Mouse (Mus musculus): ENCODE measurements around the gene Car5a.
A peak's percentile ranks its signal among the peaks of the same experiment; 100 is the strongest.

Gene Car5a

GRCm38 (mm10) chr8:121906542-121907512 lies 37.9 kb downstream of the Car5a start:
- no peak for DNase-seq (ENCODE audit: low read depth, low spot score)

DNA sequence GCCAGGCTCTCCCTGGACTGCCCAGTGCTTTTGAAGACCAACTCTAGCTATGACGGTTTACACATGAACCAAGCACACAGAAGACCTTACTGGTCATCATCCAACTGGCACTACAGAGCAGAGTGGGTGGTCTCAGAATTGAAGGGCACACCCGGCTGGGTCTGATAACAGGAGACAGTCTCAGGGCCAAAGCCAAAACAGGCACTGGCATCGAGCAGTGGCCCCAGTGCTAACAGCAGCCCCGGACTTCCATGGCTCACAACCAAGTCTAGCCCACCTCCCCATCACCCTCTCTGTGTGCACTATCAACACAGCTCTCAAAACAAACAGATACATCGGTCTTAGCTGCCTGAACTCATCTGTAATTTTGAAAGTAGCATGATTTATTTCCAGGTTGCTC lies 38.8 kb downstream of the Car5a start:
- DNase-seq (ENCODE audit: low read depth, low spot score), result no peak

- no peak for DNase-seq (ENCODE audit: low read depth, low spot score)
Measured at GRCm38 (mm10) chr8:121905420-121905819, 39.3 kb downstream of the Car5a start.

DNA sequence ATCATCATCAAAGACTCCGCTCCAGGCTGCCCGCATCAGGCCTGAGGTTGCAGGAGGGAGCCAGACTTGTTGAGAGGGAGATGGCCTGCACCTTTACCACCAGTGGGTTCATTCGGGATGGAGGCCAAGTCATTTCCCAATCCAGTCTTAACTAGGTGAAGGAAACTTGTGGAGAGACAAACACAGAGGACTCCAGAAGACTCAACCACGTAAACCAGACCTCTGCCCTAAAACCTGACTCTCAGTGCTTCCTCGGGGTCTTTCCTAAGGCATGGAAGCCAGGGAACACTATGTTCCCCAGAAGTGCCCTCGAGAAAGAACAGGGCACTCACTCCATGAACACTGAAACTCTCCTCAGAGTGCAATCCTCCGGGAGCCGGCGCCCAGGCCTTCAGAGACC lies 39.7 kb downstream of the Car5a start:
- DNase-seq (ENCODE audit: low read depth, low spot score), result no peak

- DNase-seq (ENCODE audit: low read depth, low spot score), result no peak
Measured at GRCm38 (mm10) chr8:121903977-121904376, 40.7 kb downstream of the Car5a start.

GRCm38 (mm10) chr8:121901498-121902236 lies 43.0 kb downstream of the Car5a start:
- no peak for DNase-seq (ENCODE audit: low read depth, low spot score)

- peak; percentile 93 for DNase-seq (ENCODE audit: low read depth, low spot score)
Measured at GRCm38 (mm10) chr8:121899180-121900044, 45.3 kb downstream of the Car5a start.

DNA sequence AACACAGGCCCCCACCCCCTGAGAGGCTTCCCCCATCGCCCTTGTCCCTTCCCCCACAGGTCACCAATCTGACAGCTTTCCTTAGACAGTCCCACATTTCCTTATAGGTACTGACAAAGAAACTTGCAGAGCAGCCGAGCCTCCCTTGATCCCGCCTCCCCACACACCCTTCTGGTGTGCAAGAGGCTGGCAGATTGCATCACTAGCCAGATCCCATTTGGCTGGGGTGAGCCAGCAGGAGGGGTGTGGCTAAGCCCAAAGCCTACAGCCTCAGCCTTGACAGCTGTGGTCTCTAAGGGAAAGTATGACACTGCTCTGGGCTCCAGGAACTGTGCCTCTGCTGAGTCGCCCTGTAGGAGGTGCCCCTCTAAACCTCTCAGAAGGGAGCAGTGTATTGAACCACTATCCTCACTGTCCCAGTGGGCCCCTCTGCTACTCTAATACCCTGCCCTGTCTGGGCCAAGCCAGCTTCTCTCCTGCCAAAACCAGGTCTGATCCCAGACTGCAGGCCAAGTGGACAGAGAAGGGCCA lies 46.2 kb downstream of the Car5a start:
- peak; percentile 91 for DNase-seq (ENCODE audit: low read depth, low spot score)

- no peak for DNase-seq (ENCODE audit: low read depth, low spot score)
Measured at GRCm38 (mm10) chr8:121897871-121898381, 46.8 kb downstream of the Car5a start.

DNA sequence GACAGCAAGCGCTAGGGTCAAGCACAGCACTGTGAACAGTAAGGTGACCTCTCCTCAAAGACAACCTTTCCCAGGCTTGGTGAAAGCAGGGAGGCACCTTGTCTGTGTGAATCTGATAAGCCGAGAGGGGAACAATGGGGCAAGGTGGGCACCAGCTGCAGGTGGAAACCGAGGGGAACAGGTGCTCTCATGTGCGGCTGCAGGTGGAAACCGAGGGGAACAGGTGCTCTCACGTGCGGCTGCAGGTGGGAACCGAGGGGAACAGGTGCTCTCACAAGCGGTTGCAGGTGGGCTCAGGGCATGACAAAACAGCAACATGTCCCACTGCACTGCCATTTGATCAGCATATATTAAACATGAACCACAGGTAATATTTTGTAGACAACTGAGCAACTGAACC lies 47.5 kb downstream of the Car5a start:
- no peak for DNase-seq (ENCODE audit: low read depth, low spot score)

DNA sequence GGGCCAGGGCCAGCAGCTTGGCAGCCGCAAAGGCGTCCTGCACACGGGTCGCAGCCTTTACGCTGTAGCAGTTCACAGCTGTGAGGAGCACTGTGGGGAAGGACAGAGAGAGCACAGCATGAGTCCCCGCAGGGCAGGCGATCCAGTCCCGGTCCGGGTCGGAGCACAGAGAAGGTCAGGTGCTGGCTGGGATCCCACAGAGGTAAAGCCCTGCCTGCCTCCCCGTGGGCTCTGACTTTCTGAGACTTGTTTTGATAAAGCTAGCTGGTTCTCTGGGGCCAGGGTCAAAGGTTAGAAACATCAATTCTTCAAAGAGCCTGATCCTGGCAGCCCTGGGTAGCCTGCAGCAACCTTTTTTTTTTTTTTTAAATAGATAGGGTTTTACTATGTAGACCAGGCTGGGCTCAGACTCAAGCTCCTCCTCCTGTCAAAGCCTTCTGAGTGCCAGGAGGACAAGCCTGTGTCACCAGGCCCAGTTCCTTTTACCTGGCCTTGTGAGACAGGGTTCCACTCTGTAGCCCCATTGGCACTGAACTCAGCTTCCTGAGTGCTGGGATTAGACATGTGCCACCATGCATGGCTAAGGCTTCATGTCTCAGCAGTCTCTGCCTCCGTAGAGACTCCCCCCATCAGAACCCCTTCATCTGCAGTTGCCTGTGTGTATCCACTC lies 48.1 kb downstream of the Car5a start:
- no peak for DNase-seq (ENCODE audit: low read depth, low spot score)

GRCm38 (mm10) chr8:121895910-121896309 lies 48.8 kb downstream of the Car5a start:
- no peak for DNase-seq (ENCODE audit: low read depth, low spot score)

GRCm38 (mm10) chr8:121892875-121893274 lies 51.8 kb downstream of the Car5a start:
- DNase-seq (ENCODE audit: low read depth, low spot score), result no peak

GRCm38 (mm10) chr8:121889810-121890785 lies 54.6 kb downstream of the Car5a start:
- DNase-seq (ENCODE audit: low read depth, low spot score), result no peak

DNA sequence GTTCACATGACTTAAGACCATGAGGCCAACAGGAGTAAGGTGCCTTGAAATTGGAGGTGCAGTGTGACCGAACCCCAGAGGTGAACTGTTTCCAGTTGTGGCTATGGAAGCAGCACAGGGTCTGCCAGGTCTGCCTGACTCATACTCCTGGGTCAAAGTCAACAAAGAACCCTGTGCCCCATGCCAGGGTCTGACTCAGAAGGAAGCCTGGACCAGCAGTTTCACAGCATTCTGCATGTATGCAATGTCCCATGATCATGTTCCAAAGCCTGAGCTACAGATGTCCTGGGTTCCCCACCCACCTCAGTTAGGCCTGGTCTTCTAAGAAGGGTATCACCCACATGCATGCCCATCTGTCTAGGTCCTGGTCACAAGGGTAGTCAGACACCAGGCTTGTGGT lies 55.4 kb downstream of the Car5a start:
- DNase-seq (ENCODE audit: low read depth, low spot score), result no peak

- DNase-seq (ENCODE audit: low read depth, low spot score), result no peak
Measured at GRCm38 (mm10) chr8:121887547-121887946, 57.2 kb downstream of the Car5a start.

GRCm38 (mm10) chr8:121885433-121885832 lies 59.3 kb downstream of the Car5a start:
- no peak for DNase-seq (ENCODE audit: low read depth, low spot score)

GRCm38 (mm10) chr8:121885001-121885400 lies 59.7 kb downstream of the Car5a start:
- no peak for DNase-seq (ENCODE audit: low read depth, low spot score)

GRCm38 (mm10) chr8:121884181-121884580 lies 60.5 kb downstream of the Car5a start:
- no peak for DNase-seq (ENCODE audit: low read depth, low spot score)
